Mouse (Mus musculus) frontal cortex, adult (tissue): Measurements from ENCODE around the gene Ppa1.

Experiments
- ATAC-seq: cut with Nextera tagmentation; 2 replicates; pipeline ENCODE4 v1.9.2; 2017; ENCODE audit warnings: mild to moderate bottlenecking, moderate library complexity, mixed read lengths; ENCODE audit not compliant: low TSS enrichment

Ppa1 gene

DNA sequence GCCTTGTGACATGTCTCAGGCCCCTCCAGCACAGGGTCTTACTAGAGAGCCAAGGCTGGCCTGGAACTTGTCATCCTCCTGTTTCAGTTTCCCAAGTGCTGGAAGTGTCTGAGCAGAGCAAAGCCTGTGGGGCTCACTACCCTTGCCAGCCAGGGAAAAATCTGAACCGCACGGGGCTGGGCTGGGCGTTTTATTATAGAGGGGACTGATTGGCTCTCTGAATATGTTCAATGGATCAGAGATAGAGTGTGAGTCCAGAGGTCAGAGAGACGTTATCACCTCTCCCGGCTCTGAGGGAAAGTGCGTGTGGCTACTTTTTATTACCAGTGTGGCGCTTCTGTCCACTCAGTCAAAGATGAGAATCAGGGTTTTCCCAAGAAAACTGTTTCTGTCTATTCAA is 1.8 kb upstream of the Ppa1 start:
- ATAC-seq: no peak

DNA sequence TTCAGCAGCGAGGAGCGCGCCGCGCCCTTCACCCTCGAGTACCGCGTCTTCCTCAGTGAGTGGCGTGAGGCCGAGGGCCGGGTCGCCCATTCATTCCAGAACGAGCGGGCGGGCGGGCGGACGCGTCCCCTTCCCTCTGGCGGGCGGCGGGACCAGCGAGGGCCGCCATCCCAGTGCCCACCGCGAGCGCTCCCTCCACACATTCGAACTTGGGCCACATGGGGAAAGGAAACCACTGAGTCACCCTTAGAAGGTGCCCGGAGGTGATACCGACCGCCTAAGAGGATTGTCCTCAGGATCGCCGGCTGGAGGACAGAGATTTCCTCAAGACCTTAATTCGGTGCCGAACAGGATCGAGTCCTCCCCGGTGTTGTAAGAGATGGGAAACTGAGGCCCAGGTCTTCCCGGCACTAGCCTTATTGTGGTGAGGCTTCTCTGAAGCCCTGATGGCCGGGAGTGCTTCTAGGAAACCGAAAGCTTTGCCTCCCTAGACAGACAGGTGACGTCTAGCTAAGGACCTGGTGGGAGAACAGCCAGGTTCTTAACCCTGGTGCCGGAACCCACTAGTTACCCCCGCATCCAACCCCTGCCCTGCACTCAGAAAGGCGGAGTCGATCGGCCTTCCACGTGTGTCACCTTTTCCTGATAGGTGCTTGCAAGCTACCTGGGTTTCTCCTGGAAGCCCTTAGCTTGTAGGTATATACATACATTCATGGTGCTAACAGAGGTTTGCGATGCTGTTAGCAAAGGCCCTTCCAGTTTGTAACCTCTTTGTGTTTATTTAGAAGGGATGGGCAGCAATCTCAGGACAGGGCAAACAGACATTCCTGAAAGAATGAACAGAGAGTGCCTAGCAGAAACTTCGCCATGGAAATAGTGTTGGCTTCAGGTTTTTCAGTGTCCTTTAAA is 639 bp downstream of the Ppa1 start:
- peak; percentile 78 for ATAC-seq

DNA sequence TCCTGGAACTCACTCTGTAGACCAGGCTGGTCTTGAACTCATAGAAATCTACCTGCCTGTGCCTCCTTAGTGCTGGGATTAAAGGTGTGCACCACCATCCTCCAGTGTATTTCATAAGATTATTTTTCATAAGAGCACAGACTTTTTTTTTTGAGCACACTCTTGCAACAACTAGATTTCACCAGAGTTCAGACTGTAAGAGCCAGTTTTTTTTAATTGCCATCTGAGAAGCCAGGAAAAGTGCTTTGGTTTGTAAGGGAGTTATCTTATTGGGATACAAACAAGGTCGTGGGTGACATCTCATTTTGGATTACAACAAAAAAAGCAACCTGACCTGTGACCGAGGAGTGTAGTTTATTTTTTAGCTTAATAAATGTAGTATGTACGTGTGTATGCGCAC is 5.8 kb downstream of the Ppa1 start:
- ATAC-seq: no peak

DNA sequence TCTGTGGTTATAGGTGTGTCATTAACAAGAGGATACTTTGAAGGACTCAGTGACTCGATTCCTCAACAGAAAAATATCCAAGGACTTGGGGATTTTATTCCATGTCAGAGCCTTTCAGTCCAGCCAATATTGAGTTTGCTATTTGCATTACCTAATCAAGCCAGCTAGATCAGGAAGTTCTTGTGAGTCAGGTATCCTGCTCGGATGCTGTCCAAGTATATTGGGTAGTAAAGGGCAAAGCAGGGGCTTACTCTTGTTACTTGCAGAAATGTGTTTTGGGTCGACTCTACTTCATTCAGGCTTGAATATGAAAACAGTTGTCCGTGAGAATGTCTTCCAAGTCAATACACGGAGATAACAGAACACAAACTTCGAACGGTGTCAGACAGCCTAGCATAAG is 6.3 kb downstream of the Ppa1 start:
- ATAC-seq: no peak

DNA sequence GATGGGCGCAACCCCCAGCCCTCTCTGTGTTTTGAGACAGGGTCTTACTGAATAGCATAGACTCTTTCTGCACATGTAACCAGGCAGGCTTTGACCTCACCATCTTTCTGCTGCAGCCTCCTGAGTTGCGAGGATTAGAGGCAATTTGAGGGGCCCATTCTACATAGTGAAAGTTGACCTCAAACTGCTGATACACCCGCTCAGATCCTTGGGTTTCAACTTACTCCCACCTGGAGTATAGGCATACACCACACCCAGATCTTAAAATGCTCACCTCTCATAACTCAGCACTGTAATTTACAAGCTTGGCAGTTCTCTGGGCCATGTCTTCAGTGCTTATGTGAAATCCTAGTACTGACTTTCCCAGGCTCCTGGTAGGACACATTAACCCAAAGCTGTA is 6.8 kb downstream of the Ppa1 start:
- no peak for ATAC-seq

DNA sequence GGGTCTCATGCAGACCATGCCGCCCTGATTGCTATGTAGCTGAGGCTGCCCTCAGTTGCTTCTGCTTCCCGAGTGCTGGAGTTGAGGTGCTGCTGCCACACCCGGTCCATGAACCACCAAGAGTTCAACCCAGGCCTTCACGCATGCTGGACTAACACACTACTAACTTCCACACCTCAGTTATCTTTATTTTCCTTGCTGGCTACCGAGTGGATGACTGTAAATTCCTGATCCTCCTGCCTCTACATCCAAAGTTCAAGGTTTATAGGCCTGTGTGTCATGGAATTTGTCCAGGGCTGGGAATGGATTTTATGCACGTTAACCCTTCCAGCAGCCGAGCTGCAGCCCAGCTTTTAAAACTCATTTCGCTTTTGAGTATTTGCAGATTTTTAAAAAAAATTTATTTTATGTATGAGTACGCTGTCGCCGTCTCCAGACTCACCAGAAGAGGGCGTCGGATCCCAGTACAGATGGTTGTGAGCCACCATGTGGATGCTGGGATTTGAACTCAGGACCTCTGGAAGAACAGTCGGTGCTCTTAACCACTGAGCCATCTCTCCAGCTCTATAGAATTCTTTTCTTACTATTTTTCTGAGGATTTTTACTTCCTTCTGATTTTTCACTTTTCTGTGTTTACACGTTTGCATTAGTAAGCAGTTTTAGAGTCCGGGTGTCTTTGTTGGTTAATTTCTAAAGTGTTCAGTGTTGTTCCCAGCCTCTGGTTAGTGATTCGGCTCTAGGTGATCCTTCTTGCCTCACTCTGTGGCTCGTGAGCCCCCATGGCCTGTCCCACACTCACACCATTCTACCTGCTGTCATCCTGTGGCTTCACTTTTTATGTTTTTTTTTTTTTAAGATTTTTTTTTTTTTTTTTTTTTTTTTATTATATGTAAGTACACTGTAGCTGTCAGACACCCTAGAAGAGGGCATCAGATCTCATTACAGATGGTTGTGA is 8.9 kb downstream of the Ppa1 start:
- no peak for ATAC-seq

DNA sequence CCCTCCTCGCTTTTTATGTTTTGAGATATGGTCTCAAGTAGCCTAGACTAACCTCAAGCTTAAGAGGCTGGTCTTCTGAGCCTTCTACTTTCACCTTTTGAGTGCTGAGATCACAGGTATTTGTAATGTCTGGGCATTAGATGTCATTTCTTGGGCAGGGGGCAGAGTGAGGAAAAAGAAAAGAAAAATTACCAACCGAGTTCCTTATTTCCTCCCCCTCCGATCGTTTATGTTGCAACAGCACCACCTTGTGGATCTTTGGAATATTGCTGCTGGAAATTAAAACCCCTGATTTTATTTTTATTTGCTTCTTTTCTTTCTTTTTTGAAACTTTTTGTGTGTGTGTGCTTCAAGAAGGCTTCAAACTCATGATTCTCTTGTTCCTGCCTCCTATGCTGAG is 9.6 kb downstream of the Ppa1 start:
- no peak for ATAC-seq

DNA sequence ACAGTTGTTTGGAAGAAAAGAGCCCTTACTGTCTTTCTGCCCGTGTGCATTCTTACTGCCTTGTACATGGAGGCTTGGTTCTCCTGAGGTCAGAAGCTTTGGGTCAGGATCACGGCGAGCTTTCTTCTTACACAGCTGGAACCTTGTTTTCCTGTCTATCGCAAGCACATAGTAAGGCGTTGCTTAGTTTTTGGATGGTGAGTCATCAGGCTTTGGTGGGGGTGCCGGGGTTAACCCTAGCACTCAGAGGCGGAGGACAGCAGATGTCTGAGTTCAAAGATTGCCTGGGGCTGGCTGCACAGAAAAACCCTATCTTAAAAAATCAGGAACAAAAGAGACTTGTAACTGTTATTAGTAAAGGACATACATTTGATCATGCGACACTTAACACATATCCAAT is 13.5 kb downstream of the Ppa1 start:
- ATAC-seq: no peak

DNA sequence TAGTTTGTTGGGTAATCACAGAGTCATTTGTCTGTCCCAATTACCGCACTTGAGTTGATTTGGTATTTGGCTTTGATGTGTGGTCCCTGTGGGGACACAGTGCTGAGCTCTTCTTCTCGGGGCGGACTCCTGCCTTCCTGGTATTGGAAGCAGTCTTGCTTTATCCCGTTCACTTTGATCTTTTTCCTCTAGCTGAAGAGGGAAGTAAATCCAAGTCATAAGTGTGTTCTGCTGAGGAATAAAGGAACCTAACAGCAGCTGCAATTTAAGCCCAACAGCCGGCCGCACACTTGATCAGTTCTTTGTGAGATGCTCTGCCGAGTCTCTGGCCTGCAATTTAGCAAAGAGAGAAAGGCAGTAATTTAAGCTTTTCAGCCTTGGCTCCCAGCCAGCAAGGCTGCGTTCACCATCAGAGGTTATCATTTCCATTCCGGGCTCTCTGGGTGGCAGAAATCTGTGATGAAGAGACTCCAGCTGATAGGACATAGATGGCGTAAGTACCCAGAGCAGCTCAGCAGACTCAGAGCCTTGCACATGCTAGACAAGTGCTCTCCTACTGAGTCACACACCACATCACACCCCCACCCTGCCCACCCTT is 14.1 kb downstream of the Ppa1 start:
- ATAC-seq: 0 out of 2 replicates have a peak, but pooled peaks have one; percentile 23

DNA sequence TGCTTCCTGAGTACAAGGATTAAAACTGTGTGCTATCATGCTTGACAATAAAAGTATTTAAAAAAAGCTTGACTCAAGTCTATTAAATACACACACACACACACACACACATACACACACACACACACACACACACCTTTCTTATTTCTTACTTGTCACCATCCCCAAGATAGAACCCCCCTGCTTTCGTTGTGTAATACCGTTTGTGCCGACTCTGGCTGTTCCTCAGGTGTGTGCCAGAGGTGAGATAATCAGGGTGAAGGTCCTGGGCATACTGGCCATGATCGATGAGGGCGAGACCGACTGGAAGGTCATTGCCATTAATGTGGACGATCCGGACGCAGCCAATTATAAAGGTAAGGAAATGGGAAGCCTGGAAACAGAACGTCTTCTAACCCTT is 16.8 kb downstream of the Ppa1 start:
- ATAC-seq: no peak

DNA sequence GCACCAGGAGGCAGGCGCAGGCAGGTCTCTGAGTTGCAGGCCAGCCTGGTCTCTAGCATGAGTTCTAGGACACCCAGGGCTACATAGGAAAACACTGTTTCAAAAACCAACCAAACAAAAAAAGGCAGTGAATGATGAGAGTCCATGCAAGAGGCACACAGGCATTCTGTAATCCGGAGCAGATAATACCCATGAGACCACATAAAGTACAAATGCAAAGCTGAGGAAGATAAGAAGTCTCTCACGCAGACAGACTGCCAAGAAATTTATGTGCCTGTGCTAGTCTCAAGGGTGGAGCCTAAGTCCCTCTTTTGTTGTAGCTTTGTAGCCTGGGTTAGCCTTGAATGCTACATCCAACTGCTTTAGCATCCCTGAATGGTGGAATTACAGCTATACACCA is 17.3 kb downstream of the Ppa1 start:
- ATAC-seq: no peak

DNA sequence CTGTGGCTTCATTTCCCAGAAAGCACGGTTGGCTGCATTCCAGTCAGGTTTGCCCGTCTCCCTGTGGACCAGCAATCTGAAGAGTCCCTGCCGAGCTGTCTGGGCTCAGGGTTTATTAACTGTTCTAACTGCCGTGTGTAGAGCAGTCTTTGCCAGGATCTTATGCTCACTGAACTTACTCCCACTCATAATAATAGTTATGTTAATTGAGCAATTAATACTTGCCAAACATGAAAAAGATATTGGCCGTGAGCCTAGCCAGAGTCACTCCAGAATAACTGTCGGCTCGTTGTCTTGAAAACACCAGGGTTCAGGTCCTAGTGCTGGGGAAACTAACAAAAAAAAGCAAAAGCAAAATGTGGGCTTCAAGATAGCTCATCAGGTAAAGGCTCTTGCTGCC is 20.9 kb downstream of the Ppa1 start:
- ATAC-seq: no peak

DNA sequence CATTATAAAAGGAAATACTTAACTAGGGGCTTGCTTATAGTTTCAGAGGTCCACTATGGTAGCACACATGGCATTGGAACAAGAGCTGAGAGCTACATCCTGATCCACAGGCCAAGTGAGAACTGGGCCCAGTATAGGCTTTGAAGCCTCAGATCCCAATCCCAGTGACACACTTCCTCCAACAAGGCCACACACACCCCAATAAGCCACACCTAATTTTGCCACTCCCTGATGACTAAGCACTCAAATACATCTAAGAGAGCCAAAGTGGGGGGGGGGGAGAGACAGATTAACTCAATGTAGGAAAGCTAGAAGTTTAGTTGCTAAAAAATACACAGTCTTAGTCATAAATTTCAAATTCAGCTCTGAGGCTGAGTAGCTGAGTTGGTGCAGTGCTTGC is 21.5 kb downstream of the Ppa1 start:
- peak; percentile 50; the same call in 1 of the 2 replicates for ATAC-seq

DNA sequence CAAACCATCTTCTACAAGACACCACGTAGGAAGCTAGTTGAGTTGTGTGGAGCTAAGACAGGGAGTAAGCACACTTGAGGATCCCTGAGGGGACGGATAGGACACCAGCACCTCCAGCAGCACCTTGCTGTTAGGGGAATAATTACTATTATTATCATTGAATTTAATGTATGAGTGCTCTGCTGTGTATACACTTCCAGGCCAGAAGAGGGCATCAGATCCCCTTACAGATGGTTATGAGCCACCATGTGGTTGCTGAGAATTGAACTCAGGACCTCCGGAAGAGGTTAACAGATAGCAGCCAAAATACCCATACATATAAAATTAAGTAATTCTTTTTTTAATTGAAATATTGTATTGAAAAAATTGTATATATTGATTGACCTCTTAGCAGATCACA is 22.4 kb downstream of the Ppa1 start:
- no peak for ATAC-seq

DNA sequence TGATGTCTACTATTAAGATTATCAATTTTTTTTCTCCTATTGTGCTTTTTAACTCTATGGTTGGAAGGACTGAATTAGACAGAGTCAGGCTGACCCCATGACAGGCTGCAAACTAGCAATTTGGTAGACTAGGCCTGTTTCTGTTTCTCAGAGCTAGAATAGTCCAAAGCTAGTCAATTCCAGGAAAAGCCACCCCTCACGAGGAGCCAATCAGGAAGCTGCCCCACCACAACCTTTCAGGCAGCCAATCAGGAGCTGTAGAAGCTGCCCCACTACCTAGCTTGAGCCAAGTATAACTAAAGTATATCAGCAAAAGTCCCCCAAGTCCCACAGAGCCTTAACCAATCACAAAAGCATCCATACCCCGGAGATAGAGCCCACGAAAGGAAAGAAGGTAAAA is 27.6 kb downstream of the Ppa1 start:
- ATAC-seq: no peak

DNA sequence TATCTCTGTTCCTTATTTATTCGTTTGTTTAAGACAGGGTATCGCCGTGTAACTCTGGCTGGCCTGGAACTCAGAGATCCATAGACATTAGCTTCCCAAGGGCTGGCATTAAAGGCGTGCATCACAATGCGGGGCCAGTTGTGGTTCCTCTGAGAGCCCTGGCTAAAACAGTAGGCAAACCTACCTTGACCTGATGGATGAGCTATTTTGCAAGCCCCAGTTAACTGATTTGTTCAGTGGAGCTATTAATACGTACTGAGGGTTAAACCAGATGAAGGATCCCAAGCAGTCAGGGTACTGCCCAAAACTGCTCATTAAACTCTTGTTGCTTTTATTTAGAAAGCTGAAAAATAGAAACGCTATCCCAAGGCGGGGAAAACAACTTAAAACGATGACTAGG is 31.2 kb downstream of the Ppa1 start:
- peak; percentile 4; the same call in 1 of the 2 replicates for ATAC-seq

DNA sequence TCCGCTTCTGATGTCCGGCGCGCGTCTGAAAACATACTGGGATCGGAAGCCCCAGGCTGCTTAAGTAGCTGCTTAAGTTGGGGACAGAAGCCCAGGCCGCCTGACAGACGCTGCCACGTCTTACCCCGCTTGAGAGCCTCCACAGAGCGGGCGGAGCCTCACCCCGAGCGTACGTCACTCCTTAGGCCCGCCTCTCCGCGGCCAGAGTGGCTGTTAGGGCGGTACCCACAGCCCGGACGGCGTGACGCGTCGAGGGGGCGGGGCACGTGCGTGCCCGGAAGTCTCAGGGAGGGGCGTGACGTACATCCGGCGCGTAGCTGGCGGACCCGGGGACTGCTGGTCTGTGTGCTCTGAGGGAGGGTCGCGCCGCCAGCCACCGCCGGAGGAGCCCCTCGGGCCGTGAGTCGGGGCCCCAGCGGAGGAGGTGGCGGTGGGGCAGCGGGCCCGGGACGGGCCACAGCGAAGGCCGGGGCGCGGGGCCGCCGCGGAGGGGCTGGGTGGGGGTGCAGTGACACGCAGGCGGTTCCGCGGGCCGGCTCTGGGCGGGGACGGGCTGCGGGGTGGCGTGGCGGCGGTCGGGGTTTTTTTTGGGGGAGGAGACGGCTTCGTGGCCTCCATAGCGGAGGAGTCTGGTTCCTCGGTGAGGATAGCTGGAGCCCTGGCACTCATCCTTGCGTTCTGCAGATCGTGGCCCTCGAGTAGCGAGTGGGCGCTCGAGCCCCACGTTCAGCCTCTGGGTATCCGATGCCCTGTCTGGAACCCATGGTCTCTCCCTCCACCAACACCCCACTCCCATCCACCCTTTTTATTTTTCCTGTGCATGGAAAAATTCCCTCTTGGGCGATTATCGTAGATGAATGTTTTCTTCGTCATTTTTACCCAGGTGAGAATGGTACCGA is 31.9 kb downstream of the Ppa1 start, which contains the start of gene Sar1a:
Gene Sar1a (plus strand): TSS at position 285 of the 899 bp plus-strand sequence.
- peak; percentile 99 for ATAC-seq

DNA sequence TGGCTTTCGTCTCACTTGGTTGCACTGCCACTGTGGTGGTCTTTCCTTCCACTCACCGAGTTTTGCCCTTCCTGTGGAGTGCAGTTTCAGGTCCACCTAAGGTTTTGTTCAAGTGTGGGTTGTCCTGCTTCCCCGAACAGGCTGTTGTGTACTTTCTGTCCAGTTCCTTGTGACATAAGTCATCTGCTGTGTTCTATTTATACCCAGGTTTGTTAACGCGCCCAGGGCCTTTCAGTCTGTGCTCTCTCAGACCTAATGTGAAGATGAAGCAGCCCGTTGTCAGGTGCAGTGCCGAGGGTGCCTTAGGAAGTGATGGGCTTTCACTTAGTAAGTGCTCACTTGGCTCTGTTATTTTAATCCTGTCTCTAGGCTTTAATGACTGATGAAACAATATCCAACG is 41.1 kb downstream of the Ppa1 start:
- no peak for ATAC-seq

DNA sequence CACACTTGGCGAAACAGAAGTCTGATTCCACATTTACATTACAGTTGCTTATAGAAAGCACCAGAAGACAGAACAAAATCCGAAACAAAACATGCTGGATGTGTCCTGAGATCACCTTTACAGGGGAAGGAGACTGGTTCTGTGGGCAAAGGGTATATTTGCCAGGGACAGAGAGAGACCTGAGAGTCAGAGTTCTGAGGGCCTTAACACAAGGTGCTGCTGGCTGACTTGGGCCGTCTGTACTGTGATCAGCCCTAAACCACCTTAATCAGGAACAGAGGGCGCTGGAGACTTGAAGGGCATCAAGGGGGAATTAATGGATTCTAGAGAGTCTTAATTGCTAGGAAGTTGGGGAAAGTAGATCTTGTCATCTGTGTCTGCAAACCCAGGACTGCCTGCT is 45.2 kb downstream of the Ppa1 start:
- ATAC-seq: no peak

DNA sequence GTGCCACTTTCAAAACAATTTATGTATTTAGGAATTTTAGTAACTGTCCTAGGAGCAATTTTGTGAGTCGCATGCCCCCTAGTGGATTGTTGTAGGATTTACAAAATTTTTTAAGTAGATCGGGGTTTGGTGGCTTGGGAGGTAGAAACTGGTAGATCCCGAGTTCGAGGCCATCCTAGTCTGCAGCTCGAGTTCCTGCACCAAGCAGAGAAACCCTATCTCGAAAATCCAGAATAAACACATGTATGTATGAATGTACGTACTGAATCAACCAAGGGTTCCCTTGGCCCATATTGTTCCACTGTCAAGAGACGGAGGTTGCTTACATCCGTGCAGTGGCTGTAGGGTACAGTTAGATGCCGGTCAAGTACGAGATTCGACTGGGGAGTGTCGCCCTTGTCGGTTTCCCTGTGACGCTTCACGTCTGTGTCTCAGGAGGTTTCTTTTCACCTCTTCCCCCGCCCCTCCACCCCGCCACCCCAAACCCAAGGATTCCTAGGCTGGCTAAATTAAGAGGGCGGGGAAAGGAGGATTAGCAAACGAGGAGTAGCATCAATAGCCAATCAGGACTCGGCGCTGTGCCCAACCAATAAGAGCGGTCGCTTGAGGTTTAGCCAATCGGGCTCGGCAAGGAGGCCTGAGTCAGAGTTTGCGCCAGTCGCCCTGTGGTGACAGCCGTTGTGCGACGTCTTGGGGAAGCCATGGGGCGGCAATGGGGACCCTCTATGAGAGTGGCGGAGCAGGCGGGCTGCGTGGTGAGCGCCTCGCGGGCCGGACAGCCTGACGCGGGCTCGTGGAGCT is 46.7 kb downstream of the Ppa1 start, which contains the start of gene Tysnd1:
Gene Tysnd1 (plus strand): TSS at position 645 of the 801 bp plus-strand sequence.
- peak; percentile 94 for ATAC-seq
